Mouse (Mus musculus) hindbrain, postnatal 0 days (tissue): Measurements from ENCODE around the gene Rdh12. TPM values are rescaled to one million over a fixed set of nuclear protein-coding genes. Genes with fewer than 3 reads are reported as not detected.
"Not testable (repeated sequence)": the region's sequence is repeated elsewhere in the genome, so short reads cannot be mapped to it uniquely, and the experiment has no call there.

Source experiments
- ATAC-seq: fragments of 200-750 bp; cut with Nextera tagmentation; 2 replicates; pipeline ENCODE4 v1.8.0; 2017; ENCODE audit warnings: mild to moderate bottlenecking, moderate TSS enrichment, moderate library complexity
- DNase-seq: peaks from one replicate; pipeline ENCODE4 v3.0.0-alpha.2; 2015; ENCODE audit warnings: low spot score
- H3K27ac ChIP-seq: fragments of 300-500 bp; sonication (generic); 2 replicates; pipeline ENCODE4 v1.5.1; 2014; ENCODE audit warnings: mild to moderate bottlenecking
- H3K27me3 ChIP-seq: fragments of 300-500 bp; sonication (generic); 2 replicates; pipeline ENCODE4 v1.6.1; 2014; ENCODE audit warnings: low read length, mixed read lengths; ENCODE audit not compliant: insufficient read depth
- H3K36me3 ChIP-seq: fragments of 300-500 bp; sonication (generic); 2 replicates; pipeline ENCODE4 v1.6.1; 2014; ENCODE audit warnings: low read length, mixed read lengths; ENCODE audit not compliant: insufficient read depth
- H3K4me1 ChIP-seq: fragments of 300-500 bp; sonication (generic); 2 replicates; pipeline ENCODE4 v1.6.1; 2014; ENCODE audit warnings: antibody characterized with exemption, low read length, mixed read lengths; ENCODE audit not compliant: insufficient read depth
- H3K4me2 ChIP-seq: fragments of 300-500 bp; sonication (generic); 2 replicates; pipeline ENCODE4 v1.6.1; 2014; ENCODE audit warnings: low read depth, mild to moderate bottlenecking, low read length, moderate library complexity, mixed read lengths
- H3K4me3 ChIP-seq: fragments of 300-500 bp; sonication (generic); 2 replicates; pipeline ENCODE4 v1.5.1; 2014; ENCODE audit warnings: low read length
- H3K9ac ChIP-seq: fragments of 300-500 bp; sonication (generic); replicated peaks from 2 replicates; pipeline ENCODE4 v1.6.1; 2014; ENCODE audit warnings: mild to moderate bottlenecking, low read length, moderate library complexity, mixed read lengths
- H3K9me3 ChIP-seq: fragments of 300-500 bp; sonication (generic); 2 replicates; pipeline ENCODE4 v1.6.1; 2016; ENCODE audit warnings: low read length, mixed read lengths
- CTCF ChIP-seq: IDR thresholded peaks from 2 replicates; pipeline ENCODE4 v1.5.1; 2016; ENCODE audit warnings: antibody characterized with exemption, control low read depth, low read depth
- WGBS: fragments of 180-500 bp; shearing (Covaris S2); extraction: QIAGEN DNeasy Blood & Tissue Kit; methylation state at CpG from one replicate; pipeline ENCODE4 v1.1.7; 2014; 5-methylcytosine and 5-hydroxymethylcytosine counted together
- polyA plus RNA-seq: library from polyadenylated mRNA; unstranded; fragments of >200 nt; fragmentation: Nextera tagmentation; extraction: Ambion mirVana; gene quantifications from 2 replicates; pipeline ENCODE4 v1.2.1, GENCODE M21; 2015
- total RNA-seq: library from RNA; depleted of rRNA; stranded (reverse); fragments of >200 nt; gene quantifications from 2 replicates; pipeline ENCODE4 v1.2.3, GENCODE M21; 2014

Rdh12 gene
- total and polyA plus RNA-seq, 2 experiments from 2014 or later: 0.47 to 0.83 TPM

GRCm38 (mm10) chr12:79173721-79174120 is 35.0 kb upstream of the Rdh12 start:
- H3K4me3 ChIP-seq: no peak overlapping the region
- no peaks in the 10 kb centered on the region for H3K27me3 ChIP-seq
- DNase-seq (no peak), ATAC-seq (no peak)
- WGBS: 87% methylated on average over 5 of the region's 5 CpGs
- peaks cover 29% of the 10 kb centered on the region; the same call in 1 of the 2 replicates for H3K36me3 ChIP-seq
- H3K9me3 ChIP-seq: no peaks in the 10 kb centered on the region
- no peak for TF ChIP-seq CTCF
- H3K4me2 ChIP-seq: no peak overlapping the region
- no peak overlapping the region for H3K9ac ChIP-seq
- no peak overlapping the region for H3K27ac ChIP-seq
- H3K4me1 ChIP-seq: 0 out of 2 replicates have a peak, but pooled peaks cover 5% of the 10 kb centered on the region

- Histone ChIP-seq H3K27me3 (no peaks in the 10 kb centered on the region), H3K4me2 (no peak overlapping the region), H3K4me3 (no peak overlapping the region), H3K9me3 (no peaks in the 10 kb centered on the region), H3K36me3 (peaks cover 33% of the 10 kb centered on the region; the same call in 1 of the 2 replicates), H3K9ac (no peak overlapping the region), H3K4me1 (0 out of 2 replicates have a peak, but pooled peaks cover 5% of the 10 kb centered on the region), H3K27ac (no peak overlapping the region)
- WGBS: 91% methylated on average over 5 of the region's 5 CpGs
- DNase-seq (no peak), ATAC-seq (no peak)
- no peak for TF ChIP-seq CTCF
Observed at GRCm38 (mm10) chr12:79175998-79176397, 32.7 kb upstream of the Rdh12 start.

GRCm38 (mm10) chr12:79185160-79185559 is 23.6 kb upstream of the Rdh12 start:
- H3K4me2 ChIP-seq, H3K4me3 ChIP-seq, DNase-seq, ATAC-seq, H3K27me3 ChIP-seq, H3K9me3 ChIP-seq, H3K9ac ChIP-seq, H3K27ac ChIP-seq, H3K4me1 ChIP-seq: not testable (repeated sequence)
- 92% methylated on average over 5 of the region's 6 CpGs for WGBS
- peaks cover 54% of the 10 kb centered on the region for H3K36me3 ChIP-seq

- Histone ChIP-seq H3K9me3 (no peaks in the 10 kb centered on the region), H3K4me2 (peak overlapping the region; percentile 88), H3K9ac (peak overlapping the region; percentile 58), H3K27me3 (no peaks in the 10 kb centered on the region), H3K4me3 (peak overlapping the region; percentile 61), H3K27ac (peak overlapping the region; percentile 71), H3K36me3 (peaks cover 11% of the 10 kb centered on the region), H3K4me1 (0 out of 2 replicates have a peak, but pooled peaks cover 7% of the 10 kb centered on the region)
- DNase-seq: peak; percentile 90
- peak; percentile 95 for ATAC-seq
- TF ChIP-seq CTCF: peak; percentile 46
- WGBS: 0% methylated on average over 18 of the region's 18 CpGs
Observed at GRCm38 (mm10) chr12:79190931-79191673, 17.6 kb upstream of the Rdh12 start.

- peak overlapping the region; percentile 71 for H3K27ac ChIP-seq
- H3K4me3 ChIP-seq: peak overlapping the region; percentile 61
- peaks cover 6% of the 10 kb centered on the region for H3K36me3 ChIP-seq
- peak; percentile 76 for TF ChIP-seq CTCF
- WGBS: 6% methylated on average over 14 of the region's 14 CpGs
- ATAC-seq (peak; percentile 88), DNase-seq (peak; percentile 92)
- H3K27me3 ChIP-seq: no peaks in the 10 kb centered on the region
- peak overlapping the region; percentile 58 for H3K9ac ChIP-seq
- H3K9me3 ChIP-seq: no peaks in the 10 kb centered on the region
- peak overlapping the region; percentile 88 for H3K4me2 ChIP-seq
- 0 out of 2 replicates have a peak, but pooled peaks cover 7% of the 10 kb centered on the region for H3K4me1 ChIP-seq
Observed at GRCm38 (mm10) chr12:79191701-79192100, 17.0 kb upstream of the Rdh12 start.

GRCm38 (mm10) chr12:79192193-79192592 is 16.5 kb upstream of the Rdh12 start, which contains the start of gene Rdh11:
Rdh11 (minus strand) TSS chr12:79192293.
- no peak for DNase-seq
- H3K27ac ChIP-seq: peak within 1 kb of the TSS; percentile 71
- 0 out of 2 replicates have a peak, but pooled peaks cover 7% of the 10 kb centered on the region for H3K4me1 ChIP-seq
- WGBS: 61% methylated on average over 6 of the region's 6 CpGs
- no peak for TF ChIP-seq CTCF
- H3K4me3 ChIP-seq: peak within 1 kb of the TSS; percentile 61
- H3K9me3 ChIP-seq: no peaks in the 10 kb centered on the region
- H3K27me3 ChIP-seq: no peaks in the 10 kb centered on the region
- H3K4me2 ChIP-seq: peak within 1 kb of the TSS; percentile 88
- no peak for ATAC-seq
- peaks cover 5% of the 10 kb centered on the region for H3K36me3 ChIP-seq
- H3K9ac ChIP-seq: peak within 1 kb of the TSS; percentile 58

- 0 out of 2 replicates have a peak, but pooled peaks cover 7% of the 10 kb centered on the region for H3K4me1 ChIP-seq
- no peaks in the 10 kb centered on the region for H3K27me3 ChIP-seq
- 3% methylated on average over 3 of the region's 3 CpGs for WGBS
- no peak overlapping the region for H3K4me3 ChIP-seq
- no peaks in the 10 kb centered on the region; the same call in 1 of the 2 replicates for H3K36me3 ChIP-seq
- H3K9me3 ChIP-seq: no peaks in the 10 kb centered on the region
- no peak overlapping the region for H3K4me2 ChIP-seq
- no peak overlapping the region for H3K9ac ChIP-seq
- ATAC-seq (no peak), DNase-seq (peak; percentile 70)
- no peak overlapping the region for H3K27ac ChIP-seq
- TF ChIP-seq CTCF: peak; percentile 74
Observed at GRCm38 (mm10) chr12:79193441-79193840, 15.3 kb upstream of the Rdh12 start.
